Mouse (Mus musculus) right cerebral cortex, postnatal 25 days (tissue): ENCODE measurements around the gene Rbm42.

ENCODE experiments used
- DNase-seq: peaks from one replicate; pipeline ENCODE4 v3.0.0; 2022

Gene Rbm42

DNA sequence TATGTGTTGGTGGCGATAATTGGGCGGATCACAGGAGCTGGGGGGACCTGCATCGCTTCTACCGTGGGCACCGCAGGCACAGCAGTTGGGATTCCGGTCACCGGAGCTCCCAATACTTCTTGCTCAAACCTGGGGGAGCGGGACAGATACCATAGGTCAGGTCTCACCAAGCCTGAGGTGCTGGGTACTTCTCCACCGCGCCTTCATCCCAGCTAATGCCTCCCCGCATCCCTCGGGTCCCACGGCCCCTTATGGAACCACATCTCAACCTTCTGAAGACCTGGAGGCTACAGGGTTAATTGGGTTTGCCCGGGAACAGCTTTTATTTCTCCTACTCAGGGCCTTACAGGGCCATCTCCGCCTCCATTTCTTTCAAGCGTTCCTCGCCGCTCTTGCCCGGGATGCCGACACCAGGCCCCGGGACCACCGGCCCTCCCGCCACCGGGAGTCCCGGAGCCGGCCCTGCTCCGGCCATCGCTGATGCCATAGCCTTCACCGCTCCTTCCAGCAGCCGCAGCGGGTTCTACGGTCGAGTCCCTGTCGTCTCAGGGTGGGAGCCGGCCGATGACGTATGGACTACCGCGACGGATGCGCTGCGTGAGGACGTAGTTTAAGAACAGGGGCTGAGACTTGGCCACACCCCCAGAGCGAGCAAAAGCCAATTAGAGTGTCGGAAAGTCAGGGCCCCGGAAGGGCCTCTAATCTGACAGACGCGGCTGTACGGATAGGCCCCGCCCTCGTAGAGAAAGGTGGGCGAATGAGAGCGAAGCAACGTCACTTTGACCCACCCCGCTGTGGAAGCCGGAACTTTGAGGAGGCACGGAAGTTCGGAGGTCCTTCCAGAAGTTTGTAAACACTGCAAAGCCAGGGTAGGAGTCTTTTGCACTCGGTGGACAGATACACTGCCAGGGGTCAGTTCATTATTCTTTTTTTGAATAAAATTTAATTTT is at the start of gene Rbm42:
Rbm42 (minus strand) TSS at position 727 of the 950 bp plus-strand sequence.
- peak; percentile 98 for DNase-seq

DNA sequence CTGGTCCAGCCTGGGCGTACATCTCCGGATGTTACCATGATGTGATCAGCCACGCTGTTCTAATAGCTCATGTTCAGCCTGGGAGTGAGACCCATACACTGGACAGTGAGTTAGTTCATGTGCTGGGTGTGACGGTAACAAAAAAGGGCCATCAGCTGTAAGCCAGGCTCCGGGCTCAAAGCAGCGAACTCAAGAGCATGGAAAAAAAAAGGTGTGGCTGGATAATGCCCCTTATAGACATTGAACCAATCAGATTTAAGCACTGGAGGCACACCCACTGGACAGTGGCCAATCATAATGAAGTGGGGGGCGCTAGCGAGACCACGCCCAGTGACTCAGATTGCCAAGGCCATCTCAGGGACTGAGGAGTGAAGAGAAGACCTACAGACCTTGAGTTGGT is 48.5 kb upstream of the Rbm42 start, which contains the start of gene 2200002J24Rik:
2200002J24Rik (plus strand) TSS at position 338 of the 400 bp plus-strand sequence.
- DNase-seq, result no peak

DNA sequence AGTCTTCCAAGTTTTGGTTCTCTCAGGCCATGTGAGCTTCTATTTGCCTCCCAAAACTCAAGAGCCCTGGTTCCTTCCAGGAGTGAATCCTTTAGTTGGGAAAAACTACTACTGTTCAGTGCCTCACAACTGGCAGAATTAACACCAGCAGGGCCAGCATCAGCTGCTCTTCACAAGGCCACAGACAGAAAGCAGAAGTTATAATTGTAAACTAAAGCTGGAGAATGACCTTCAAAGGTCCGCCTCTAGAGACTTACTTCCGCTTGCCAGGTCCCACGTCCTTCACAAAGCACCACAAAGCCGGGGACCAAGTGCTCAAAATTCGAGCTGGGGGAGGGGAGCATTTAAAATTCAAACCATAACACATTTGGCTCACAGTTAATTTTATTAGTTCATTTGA is 48.0 kb upstream of the Rbm42 start:
- DNase-seq, result no peak

DNA sequence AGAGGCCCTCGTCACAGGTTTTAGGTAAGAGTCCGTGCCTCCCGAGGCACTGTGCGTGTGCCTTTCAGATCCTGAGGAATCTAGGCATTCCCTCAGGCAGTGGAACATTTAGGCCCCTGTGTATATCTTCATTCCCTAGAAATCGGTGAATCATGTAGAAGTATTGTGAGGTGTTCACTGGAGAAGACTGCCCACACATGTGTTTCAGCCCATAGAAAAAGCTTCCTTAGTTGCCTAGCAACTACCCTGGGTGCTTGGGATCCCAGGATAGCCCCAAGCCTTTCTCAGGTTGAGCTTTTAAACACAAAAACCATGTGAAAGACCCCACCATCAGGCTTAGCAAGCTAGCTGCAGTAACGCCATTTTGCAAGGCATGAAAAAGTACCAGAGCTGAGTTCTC is 38.2 kb upstream of the Rbm42 start:
- DNase-seq, result peak; percentile 6

DNA sequence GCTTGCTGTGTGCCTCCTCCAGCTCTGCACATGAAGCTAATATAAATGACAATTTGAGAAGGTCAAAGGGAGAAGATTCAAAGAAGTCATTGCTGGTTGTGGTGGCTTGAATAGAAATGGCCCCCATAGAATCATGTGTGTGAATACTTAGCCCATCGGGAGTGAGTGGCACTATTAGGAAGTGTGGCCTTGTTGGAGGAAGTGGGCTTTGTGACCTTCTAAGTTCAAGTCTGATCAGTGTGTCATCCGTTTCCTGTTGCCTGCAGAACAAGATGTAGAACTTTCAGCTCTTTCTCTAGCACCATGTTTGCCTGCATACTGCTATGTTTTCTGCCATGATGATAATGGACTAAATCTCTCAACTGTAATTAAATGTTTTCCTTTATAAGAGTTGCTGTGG is 33.3 kb upstream of the Rbm42 start:
- no peak for DNase-seq

DNA sequence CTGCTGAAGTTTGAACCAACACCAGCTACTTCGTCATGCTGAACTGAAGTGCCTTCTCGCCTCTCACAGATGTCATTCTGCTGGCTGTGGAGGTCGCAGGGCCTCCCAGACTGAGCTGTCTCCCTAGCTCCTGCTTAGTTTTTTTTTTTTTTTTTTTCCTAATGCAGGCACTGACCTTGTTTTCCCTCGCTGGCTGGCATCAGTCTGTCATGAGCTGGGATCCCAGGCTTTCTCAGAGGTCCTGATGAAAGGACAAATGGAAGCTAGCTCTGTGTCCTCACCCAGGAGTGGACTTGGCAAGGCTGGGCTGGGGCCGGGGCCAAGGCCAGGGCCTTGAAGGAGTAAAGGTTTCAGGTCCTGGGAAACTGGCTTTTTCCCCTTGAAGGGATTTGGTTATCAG is 31.8 kb upstream of the Rbm42 start:
- no peak for DNase-seq

DNA sequence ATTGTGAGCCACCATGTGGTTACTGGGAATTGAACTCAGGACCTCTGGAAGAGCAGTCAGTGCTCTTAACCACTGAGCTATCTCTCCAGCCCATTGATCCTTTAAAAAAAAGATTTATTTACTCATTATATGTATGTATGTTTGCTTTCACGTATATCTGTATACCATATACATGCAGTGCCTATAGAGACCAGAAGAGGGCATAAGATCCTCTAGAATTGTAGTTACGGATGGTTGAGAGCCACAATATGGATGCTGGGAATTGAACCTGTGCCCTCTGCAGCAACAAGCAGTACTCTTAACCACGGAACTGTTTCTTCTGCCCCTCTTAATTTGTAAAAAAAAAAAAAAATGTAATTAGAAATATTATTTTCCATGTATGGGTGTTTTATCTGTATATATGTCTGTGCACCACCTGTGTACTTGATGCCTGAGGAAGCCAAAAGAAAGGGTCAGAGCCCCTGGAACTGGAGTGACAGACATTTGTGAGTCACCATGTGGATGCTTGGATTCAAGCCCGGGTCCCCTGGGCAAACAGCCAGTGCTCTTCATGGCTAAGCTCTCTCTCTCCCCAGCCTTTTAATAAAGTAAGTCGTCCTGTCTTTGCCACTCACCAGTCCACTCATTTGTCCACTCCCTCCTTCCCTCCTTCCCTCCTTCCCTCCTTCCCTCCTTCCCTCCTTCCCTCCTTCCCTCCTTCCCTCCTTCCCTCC is 28.3 kb upstream of the Rbm42 start:
- no peak for DNase-seq

DNA sequence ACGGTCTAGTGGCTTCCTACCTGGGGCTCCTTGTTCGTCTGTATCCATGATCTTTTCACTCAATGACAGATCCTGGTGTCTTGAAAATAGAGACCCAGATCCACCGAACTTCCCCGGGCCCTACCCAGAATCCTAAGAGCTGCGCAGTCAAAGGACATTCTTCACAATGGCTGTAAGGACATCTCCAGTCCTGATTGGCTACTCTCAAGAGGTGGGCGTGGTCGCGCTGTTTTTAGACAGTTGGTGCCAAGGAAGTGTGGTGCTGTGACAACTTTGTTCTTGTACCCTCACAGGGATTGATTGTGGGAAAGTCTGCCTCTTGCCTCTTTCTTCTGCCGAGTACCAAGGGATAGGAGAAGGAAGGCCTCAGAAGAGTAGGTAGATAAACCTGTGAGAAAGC is 21.4 kb upstream of the Rbm42 start, which contains the start of gene Pmis2:
Pmis2 (minus strand) TSS at position 126 of the 400 bp plus-strand sequence.
- no peak for DNase-seq

DNA sequence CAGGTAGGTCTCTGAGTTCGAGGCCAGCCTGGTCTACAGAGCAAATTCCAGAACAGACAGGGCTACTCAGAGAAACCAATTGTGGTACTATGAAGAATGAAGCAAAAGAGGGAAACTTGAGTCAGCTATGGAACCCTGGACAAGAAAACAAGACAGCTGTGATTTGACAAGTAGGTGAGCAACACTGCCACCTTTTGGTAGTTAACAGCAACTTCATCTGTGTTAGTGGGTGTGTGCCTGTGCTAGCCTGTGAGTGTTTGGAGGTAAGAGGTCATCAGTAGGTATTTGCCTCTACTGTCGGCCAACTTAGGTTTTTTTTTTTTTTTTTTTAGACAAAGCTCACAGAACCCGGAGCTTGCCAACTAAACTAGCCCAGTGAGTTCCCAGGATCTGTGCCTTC is 19.1 kb upstream of the Rbm42 start:
- no peak for DNase-seq

DNA sequence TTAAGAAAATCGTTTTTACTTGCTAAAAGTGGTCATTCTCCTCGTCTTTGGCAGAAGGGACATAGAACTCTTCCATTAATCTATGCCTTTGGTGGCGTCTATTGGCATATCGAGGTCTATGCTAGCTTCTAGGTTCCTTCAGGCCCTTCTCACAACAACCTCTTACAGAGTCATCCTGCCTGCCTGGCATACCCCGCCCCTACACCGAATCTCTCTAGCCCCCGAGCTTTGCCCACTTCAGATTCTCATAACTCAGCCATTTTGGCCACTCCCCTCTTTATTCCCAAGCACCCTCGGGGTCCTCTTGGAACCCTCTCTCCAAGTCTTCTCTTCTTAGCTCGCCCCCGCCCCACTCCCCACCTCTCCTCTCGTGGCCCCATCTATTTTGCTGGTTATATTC is 15.2 kb upstream of the Rbm42 start:
- DNase-seq, result no peak

DNA sequence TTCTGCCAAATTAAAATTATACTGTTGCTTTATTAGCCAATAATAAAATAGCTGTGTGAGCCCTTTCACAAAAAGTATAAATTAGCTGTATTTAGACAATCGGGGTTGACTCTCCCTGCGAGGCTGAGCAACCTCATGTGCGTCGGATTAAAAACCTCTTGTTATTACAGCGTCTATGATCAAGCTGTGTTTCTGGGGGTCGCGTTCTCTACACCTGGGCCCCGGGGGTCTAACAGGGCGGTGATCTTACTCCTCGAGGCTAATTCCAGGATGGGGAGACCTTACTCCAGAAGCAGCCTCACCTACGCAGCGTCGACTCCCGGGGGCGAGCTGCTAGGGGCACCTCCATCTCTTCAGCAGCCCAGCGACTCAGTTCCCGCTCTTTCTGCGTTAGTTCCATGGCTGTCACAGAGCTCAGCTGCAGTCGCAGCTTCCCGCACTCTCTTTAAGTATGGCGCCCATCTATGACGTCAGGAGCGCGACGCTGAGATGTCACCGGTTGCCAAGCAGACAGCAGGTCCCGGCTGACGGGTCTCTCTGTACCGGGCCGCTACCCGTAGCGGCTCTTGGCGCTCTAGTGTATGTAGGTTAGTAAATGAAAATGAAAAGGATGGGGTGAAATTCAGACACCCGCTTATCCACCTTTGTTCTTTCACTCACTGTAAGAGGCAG is 14.5 kb upstream of the Rbm42 start, which contains the start of gene Haus5:
Haus5 (minus strand) TSS at position 466 of the 672 bp plus-strand sequence.
- DNase-seq, result peak; percentile 88

DNA sequence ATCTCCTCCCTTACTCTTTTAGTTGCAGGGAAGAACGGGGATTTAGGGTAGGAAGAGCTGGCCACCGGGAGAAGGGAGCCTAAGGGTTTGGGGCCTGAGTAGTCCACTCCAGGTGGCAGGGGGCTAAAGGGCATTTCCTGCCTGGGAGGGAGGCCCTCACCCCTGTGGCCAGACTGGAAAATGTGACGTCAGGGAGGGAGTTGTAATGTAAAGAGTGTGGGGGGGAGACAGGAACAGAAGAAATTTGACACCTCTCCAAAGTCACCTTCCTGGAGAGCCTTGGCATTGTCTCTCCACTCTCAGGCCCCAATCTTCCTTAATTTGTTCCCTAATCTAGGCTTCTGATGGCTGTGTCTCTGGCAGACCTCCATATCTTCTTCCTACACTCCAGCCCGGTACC is 11.0 kb downstream of the Rbm42 start:
- DNase-seq, result no peak

DNA sequence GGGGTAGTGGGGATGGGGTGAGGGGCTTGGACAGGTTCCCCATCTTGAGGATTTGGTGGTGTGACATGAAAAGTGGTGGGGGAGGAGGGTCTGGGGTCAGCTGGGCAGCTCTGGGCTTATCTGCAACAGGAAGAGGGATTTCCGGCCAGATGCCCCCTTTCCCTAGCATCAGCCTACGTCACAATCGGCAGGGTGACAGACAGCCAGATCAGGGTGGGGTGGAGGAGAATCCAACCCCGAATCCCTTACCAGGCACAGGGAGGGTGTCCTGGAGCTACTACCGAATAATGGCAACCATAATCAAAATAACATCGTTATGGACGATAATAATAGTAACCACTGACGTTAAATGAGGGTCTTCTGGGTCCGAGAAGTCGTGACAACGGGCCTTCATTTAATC is 13.7 kb downstream of the Rbm42 start:
- DNase-seq, result no peak

DNA sequence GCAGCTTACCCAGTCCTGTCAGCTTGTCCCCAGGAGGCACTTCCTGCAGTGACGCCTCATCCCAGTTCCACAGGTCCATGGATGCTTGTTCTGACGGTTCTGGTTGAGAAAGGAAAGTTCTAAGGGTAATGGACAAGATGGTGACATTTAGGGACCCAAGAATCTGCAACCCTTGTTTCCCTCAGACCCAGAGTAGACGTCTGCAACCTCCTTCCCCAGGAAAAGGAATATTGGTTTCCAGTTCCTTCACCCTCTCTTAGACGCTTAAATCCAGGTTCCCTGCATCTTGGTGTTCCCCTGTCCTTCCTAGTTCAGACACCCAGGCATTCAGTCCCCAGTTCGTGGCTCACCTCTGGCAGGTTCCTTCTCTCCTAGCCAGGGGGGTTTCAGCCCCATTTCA is 14.4 kb downstream of the Rbm42 start, which contains the start of gene Etv2:
Etv2 (minus strand) TSS at position 101 of the 400 bp plus-strand sequence.
- DNase-seq, result no peak

DNA sequence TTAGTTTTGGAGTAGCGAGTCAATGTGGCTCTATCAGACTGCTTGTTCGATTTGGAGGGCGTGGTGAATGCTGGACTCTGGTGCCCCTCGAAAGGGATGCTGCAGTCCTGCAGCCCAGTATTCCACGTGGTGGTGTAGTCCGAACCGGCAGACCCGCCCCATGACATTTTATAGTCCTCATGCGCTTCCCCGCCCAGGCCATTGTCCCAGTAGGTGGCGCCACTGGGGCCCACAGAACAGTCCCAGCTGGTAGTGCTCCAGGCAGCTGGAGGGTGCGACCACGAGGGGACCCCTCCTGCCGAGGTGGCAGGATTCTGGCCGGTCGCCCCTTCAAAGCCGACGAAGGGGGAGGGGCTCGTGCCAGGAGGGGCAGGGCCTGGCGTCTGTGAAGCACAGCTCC is 15.5 kb downstream of the Rbm42 start:
- DNase-seq, result no peak

DNA sequence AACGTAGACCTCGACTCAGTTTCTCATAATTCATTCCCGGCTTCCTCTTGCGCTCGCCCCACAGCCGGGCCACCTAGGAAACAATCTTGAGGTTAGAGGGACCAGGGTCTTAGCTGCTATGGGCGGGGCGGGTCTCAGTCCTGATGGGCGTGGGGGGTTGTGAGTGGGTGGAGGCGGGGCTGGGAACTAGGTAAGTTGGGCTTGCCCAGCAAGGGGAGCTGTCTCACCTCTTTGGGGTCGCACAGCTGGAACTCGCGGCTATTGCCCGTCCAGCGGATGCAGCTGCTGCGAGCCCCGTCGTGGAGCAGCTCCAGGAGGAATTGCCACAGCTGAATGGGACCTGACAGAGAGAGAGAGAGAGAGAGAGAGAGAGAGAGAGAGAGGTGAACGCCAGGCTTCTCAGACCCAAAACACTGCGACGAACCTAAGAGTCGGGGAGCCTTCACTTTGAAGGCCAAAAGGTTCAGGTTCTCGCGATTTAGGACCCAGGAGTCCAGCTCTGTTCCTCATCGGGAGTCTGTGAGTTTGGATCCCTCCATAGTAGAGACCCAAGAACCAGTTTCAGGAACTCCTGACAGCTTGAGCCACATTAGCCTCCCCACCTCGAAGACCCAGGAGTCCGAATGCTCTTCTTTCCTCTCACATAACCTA is 16.2 kb downstream of the Rbm42 start:
- no peak for DNase-seq

DNA sequence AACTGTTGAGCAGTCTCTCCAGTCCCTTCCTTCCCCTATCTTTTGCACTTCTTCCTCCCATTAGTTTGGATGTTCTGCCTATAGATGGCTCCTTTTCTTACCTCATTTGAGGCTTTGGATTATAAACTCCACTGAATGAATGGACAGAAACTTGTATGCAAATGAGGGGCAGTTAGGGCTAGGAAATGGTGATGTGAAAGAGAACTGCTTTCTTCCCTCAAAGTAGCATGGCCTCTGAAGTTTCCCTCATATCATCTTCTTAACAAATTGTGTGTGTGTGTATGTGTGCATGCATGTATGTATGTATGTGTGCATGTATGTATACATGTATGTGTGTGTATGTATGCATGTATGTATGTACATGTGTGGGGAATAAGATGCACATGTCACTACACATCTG is 21.1 kb downstream of the Rbm42 start:
- no peak for DNase-seq

DNA sequence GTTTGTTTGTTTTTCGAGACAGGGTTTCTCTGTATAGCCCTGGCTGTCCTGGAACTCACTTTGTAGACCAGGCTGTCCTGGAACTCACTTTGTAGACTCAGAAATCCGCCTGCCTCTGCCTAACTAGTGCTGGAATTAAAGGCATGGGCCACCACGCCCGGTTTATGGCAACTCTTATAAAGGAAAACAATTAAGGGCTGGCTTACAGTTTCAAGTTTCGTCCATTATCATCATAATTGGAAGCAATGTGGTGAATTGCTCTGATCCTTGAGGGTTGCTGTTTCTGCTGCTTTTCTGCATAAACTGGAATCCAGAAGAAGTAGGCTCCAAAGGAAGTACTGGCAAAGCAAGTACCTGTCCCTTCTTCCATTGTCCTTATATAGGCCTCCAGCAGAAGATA is 23.5 kb downstream of the Rbm42 start:
- no peak for DNase-seq

DNA sequence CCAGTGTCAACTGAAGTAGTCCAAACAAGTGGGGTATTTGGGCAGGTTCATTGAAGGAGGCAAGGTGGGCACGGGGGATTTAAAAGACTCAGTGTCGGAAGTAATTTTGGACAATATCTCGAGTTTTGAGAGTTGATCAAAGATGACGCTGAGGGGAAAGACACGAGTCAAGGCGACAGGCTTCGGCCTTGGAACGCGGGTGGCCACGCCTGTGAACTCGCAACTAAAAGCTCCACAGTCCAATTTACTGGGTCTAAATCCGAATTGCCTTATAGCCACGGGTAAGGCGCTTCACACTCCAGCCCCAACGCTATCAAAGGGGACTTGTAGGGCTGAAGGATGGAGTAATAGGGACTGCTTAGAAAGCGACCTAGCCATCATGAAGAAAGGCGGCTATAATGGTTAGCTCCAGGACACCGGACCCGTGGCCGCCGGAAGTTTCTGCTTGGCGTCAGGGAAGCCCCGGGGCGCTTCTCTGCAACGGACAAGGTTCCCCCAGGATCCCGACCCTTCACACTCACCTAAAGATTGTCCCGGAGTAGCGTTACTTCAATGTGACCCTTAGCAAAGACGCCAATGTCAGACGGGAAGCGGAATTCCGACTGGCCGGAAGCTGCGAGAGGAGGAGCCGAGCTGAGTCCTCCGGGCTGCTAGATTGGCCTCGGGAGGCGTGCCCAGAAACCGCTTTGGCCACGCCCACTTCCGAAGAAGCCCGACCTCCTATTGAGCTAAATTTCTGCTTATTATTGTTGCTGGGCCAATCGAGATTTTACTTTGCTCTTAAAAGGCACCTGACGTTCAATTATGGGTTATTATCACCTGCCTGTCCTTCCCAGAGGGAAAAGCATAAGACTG is 24.4 kb downstream of the Rbm42 start, which contains the start of gene Cox6b1:
Cox6b1 (minus strand) TSS at position 622 of the 855 bp plus-strand sequence.
- peak; percentile 86 for DNase-seq

DNA sequence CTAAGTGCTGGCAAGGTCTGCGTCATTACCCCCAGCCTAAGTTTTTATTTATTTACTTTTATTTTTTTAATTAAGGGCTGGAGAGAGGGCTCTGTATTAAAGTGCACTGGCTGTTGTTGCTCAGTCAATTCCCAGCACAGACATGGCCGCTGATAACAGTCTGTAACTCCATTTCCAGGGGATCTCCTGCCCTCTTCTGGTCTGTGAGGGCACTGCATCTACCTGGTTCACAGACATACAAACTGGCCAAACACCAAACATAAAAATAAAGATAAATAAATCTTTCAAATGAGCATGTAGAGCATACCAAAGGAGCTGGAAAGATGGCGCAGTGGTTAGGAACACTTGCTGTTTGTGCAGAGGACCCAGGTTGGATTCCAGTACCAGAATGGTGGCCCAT is 30.9 kb downstream of the Rbm42 start:
- DNase-seq, result no peak

DNA sequence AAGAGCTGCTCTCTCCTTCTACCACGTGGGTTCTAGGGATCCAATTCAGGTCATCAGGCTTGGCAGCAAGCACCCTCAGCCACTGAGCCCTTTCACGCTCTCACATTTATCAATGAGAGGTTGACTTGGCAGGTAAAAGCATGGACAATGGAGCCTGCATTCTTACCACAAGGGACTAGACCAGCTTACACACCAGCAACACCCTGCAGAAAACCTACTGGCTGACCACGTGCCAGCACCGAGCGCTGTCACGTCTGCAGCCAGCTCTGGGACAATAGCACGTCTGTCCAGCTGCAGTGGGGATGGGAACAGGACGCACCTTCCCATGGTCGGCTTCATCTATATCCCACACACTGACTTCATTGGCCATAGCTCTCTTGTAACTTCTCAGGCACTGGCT is 31.5 kb downstream of the Rbm42 start:
- no peak for DNase-seq
